Mouse (Mus musculus) megakaryocyte, embryonic 14.5 days (primary cell): ENCODE results near the gene Tns3.

ENCODE experiments used
- FLI1 ChIP-seq: IDR thresholded peaks from 2 replicates; pipeline ENCODE4 v1.6.1; 2012; ENCODE audit warnings: low read length, inconsistent platforms, mixed read lengths
- GATA1 ChIP-seq: IDR thresholded peaks from 3 replicates; pipeline ENCODE4 v1.6.1; 2012; ENCODE audit warnings: mixed read lengths, low read length, inconsistent platforms, borderline replicate concordance

- TF ChIP-seq GATA1 (no peak), FLI1 (no peak)
Measured at GRCm38 (mm10) chr11:8405225-8405899, 259.0 kb downstream of the Tns3 start.
